In the genomic region with DNA sequence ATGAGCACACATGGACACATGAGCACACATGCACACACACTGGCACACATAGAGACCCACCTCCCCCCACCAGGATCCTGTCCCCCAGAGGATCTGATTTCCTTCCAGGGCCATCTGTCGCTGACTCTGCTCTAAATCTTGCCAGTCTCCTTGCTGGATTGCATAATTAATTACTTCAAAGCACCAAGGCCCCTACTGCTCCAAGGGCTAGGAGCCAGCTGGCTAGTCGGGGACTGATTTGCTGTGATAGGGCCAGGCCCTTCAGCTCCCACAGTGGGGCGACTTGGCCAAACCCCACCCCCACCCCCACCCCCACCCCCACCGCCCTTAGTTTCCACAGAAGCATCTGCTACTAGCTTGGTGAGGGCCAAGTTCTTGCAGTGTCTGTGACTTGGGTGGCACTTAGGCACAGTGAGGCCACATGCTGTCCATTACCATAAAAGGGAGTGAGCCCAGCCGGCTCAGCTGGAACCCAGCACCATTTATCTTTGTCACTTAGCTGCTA, we compare ENCODE assay signal across 7 mouse cellular contexts. TPM values are rescaled to one million over a fixed set of nuclear protein-coding genes. Genes with fewer than 3 reads are reported as not detected.
DNase-seq lines count a peak whose midpoint lies in the region; ATAC-seq lines count a peak whose summit lies in the region.

No protein-coding gene starts in this region.

- H3K4me3 ChIP-seq in embryonic facial prominence, embryonic 14.5 days (ENCODE audit: low read depth, low read length), result no peak overlapping the region
- no peak overlapping the region for H3K4me3 ChIP-seq in heart, embryonic 12.5 days
- H3K4me3 ChIP-seq in lung, embryonic 16.5 days (ENCODE audit: low read length), result no peak overlapping the region

- no peak overlapping the region for H3K9ac ChIP-seq in embryonic facial prominence, embryonic 14.5 days (ENCODE audit: low read depth, low read length)
- no peak overlapping the region for H3K9ac ChIP-seq in heart, embryonic 12.5 days
- H3K9ac ChIP-seq in lung, embryonic 16.5 days (ENCODE audit: low read length), result no peak overlapping the region

- peak; percentile 90 to 95 for DNase-seq in cerebellum, adult 18-20 months
- DNase-seq in embryonic facial prominence, embryonic 14.5 days (ENCODE audit: low spot score), result peak; percentile 79
- DNase-seq in kidney, postnatal 36 days, result peak; percentile 21 to 22
- peak; percentile 91 for DNase-seq in retina, postnatal 1 day
- no peak for DNase-seq in spleen, postnatal 36 days (ENCODE audit: low spot score in 2 of 2)

- no peaks in the 10 kb centered on the region for H3K36me3 ChIP-seq in embryonic facial prominence, embryonic 14.5 days (ENCODE audit: control insufficient read depth, insufficient read depth, low read length)
- no peaks in the 10 kb centered on the region for H3K36me3 ChIP-seq in heart, embryonic 12.5 days
- no peaks in the 10 kb centered on the region for H3K36me3 ChIP-seq in lung, embryonic 16.5 days (ENCODE audit: control insufficient read depth, insufficient read depth, low read length)

- H3K9me3 ChIP-seq in embryonic facial prominence, embryonic 14.5 days (ENCODE audit: control insufficient read depth, low read length), result no peaks in the 10 kb centered on the region
- peaks cover 4% of the 10 kb centered on the region; the same call in 1 of the 2 replicates for H3K9me3 ChIP-seq in heart, embryonic 12.5 days (replicated peaks)
- peaks cover 4% of the 10 kb centered on the region for H3K9me3 ChIP-seq in lung, embryonic 16.5 days (ENCODE audit: control insufficient read depth, low read length)

- H3K4me2 ChIP-seq in embryonic facial prominence, embryonic 14.5 days (ENCODE audit: low read depth, low read length), result no peak overlapping the region
- H3K4me2 ChIP-seq in heart, embryonic 12.5 days, result no peak overlapping the region
- no peak overlapping the region for H3K4me2 ChIP-seq in lung, embryonic 16.5 days (ENCODE audit: low read depth, low read length)

- peak; percentile 84 for ATAC-seq in embryonic facial prominence, embryonic 14.5 days (ENCODE audit: low read depth)
- peak; percentile 12; the same call in 1 of the 2 replicates for ATAC-seq in heart, embryonic 12.5 days (ENCODE audit: insufficient number of reproducible peaks, low FRiP score)
- peak; percentile 92 for ATAC-seq in lung, embryonic 16.5 days (ENCODE audit: low read depth)

- WGBS in embryonic facial prominence, embryonic 14.5 days, result 15% methylated on average over 5 of the region's 5 CpGs
- 8% methylated on average over 5 of the region's 5 CpGs for WGBS in heart, embryonic 12.5 days
- 15% methylated on average over 5 of the region's 5 CpGs for WGBS in lung, embryonic 16.5 days

- H3K27me3 ChIP-seq in embryonic facial prominence, embryonic 14.5 days (replicated peaks; ENCODE audit: control insufficient read depth, insufficient read depth, low read length), result no peaks in the 10 kb centered on the region
- H3K27me3 ChIP-seq in heart, embryonic 12.5 days (replicated peaks), result no peaks in the 10 kb centered on the region
- H3K27me3 ChIP-seq in lung, embryonic 16.5 days (ENCODE audit: control insufficient read depth, insufficient read depth, low read depth, low read length), result no peaks in the 10 kb centered on the region

- no peaks in the 10 kb centered on the region; the same call in 1 of the 2 replicates for H3K4me1 ChIP-seq in embryonic facial prominence, embryonic 14.5 days (ENCODE audit: control insufficient read depth, insufficient read depth, low read length)
- peaks cover 28% of the 10 kb centered on the region for H3K4me1 ChIP-seq in heart, embryonic 12.5 days (replicated peaks)
- peaks cover 6% of the 10 kb centered on the region for H3K4me1 ChIP-seq in lung, embryonic 16.5 days (replicated peaks; ENCODE audit: control insufficient read depth, insufficient read depth, low read length)

- H3K27ac ChIP-seq in embryonic facial prominence, embryonic 14.5 days (replicated peaks; ENCODE audit: low read depth, low read length), result no peak overlapping the region
- H3K27ac ChIP-seq in heart, embryonic 12.5 days (ENCODE audit: poor library complexity, severe bottlenecking), result peak overlapping the region; percentile 46; the same call in 1 of the 2 replicates
- H3K27ac ChIP-seq in lung, embryonic 16.5 days (ENCODE audit: low read length), result peak overlapping the region; percentile 58

RNA-seq across cellular contexts. Expression of gene Grk3, which starts 26.0 kb away (rescaled TPM):
- 6.6 and 8.6 TPM in 2 replicates for polyA plus RNA-seq in embryonic facial prominence, embryonic 14.5 days (2014; fragmentation: Nextera tagmentation; extraction: Ambion mirVana)
- polyA plus RNA-seq in heart, embryonic 12.5 days (2016; fragmentation: Nextera tagmentation; extraction: Ambion mirVana), result 14.1 and 16.1 TPM in 2 replicates
- 19.1 and 21.8 TPM in 2 replicates for polyA plus RNA-seq in lung, embryonic 16.5 days (2015; fragmentation: Nextera tagmentation; extraction: Ambion mirVana)

RNA-seq across cellular contexts. Expression of gene Crybb2, which starts 28.3 kb away (rescaled TPM):
- not detected in 2 replicates for polyA plus RNA-seq in embryonic facial prominence, embryonic 14.5 days (2014; fragmentation: Nextera tagmentation; extraction: Ambion mirVana)
- not detected in 2 replicates for polyA plus RNA-seq in heart, embryonic 12.5 days (2016; fragmentation: Nextera tagmentation; extraction: Ambion mirVana)
- not detected in 2 replicates for polyA plus RNA-seq in lung, embryonic 16.5 days (2015; fragmentation: Nextera tagmentation; extraction: Ambion mirVana)

RNA-seq across cellular contexts. Expression of gene Crybb3, which starts 39.8 kb away (rescaled TPM):
- polyA plus RNA-seq in embryonic facial prominence, embryonic 14.5 days (2014; fragmentation: Nextera tagmentation; extraction: Ambion mirVana), result 2.1 and 2.3 TPM in 2 replicates
- polyA plus RNA-seq in heart, embryonic 12.5 days (2016; fragmentation: Nextera tagmentation; extraction: Ambion mirVana), result 1.4 and 1.5 TPM in 2 replicates
- 1.0 and 1.4 TPM in 2 replicates for polyA plus RNA-seq in lung, embryonic 16.5 days (2015; fragmentation: Nextera tagmentation; extraction: Ambion mirVana)

Comparison
In these comparisons a context has a peak if more than half of its experiments do, and no peak if none do; other contexts are left out.
1. DNase-seq: peak in cerebellum, adult 18-20 months (2 of 2), embryonic facial prominence, embryonic 14.5 days (single experiment), kidney, postnatal 36 days (2 of 2) and retina, postnatal 1 day (single experiment); none in spleen, postnatal 36 days (0 of 2).
2. ATAC-seq: peak in every context shown above with its lines; median percentile 92 in lung, embryonic 16.5 days; 84 in embryonic facial prominence, embryonic 14.5 days; 12 in heart, embryonic 12.5 days.